Mouse (Mus musculus): ENCODE data around the gene Dact2.
A peak's percentile ranks its signal among the peaks of the same experiment; 100 is the strongest.

Gene Dact2

GRCm38 (mm10) chr17:14212796-14213195 lies 8.7 kb upstream of the Dact2 start:
- no peak for DNase-seq (ENCODE audit: low spot score in 2 of 2)

- DNase-seq (ENCODE audit: low spot score in 2 of 2), result no peak
Measured at GRCm38 (mm10) chr17:14207093-14207561, 3.0 kb upstream of the Dact2 start.

- DNase-seq (ENCODE audit: low spot score in 2 of 2), result peak in 1 of 2 experiments; percentile 26
Measured at GRCm38 (mm10) chr17:14206062-14206461, 2.0 kb upstream of the Dact2 start.

DNA sequence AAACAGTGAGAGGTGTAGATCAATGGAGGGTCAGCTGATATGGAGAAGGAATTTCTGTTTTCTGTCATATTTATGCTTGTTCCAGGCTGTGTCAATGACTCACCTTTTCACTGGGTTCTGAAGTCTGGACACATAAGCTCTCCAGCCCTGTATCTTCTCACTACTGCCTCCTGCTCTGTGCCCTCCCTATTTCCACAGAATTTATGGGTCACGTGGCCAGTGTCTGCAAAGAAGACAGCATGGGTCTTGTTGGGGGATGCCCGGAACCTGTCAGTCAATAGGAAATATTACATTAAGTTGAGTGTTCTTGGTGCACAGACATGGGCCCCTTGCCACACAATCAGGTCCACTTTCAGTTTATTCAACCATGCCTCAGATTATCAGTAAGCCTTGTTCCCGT lies 1.1 kb upstream of the Dact2 start:
- no peak for DNase-seq (ENCODE audit: low spot score in 2 of 2)

DNA sequence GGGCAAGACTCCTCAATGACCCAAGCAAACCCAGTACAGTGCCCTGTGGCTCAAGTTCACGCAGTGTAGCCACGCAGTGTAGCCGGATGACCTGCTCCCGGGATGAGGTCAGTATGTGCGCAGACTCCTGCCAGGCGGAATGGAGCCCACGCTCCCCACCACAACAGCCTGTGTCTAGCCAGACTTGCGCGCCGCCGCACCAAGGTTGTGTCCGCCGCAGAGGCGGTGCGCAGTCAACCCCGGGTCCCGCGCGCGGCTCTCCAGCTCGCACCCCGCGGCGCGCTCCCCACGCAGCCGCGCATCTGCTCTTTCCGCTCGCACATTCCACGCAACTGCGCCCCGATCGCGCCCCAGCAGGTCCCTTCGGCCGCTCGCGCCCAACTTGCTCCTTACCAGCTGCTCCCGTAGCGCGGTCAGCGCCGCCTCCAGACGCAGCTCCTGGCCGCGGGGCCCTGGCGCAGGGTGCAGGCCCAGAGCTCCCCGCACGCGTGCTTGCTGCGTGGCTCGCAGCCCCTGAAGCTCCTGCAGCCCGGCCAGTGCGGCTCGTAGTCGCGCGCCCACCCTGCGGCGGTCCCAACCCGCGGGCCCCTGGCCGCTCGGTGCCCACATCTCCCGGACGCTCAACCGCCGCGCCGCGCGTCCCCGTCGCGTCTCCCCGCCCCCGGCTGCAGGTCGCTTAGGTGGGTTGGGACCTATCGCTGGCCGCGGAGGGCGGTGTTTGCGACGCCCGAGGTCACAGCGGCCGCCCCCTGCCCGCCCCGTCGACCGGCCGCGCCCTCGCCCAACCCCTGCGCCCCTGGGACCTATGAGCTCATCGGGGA lies 773 bp downstream of the Dact2 start:
- no peak for DNase-seq (ENCODE audit: low spot score in 2 of 2)

DNA sequence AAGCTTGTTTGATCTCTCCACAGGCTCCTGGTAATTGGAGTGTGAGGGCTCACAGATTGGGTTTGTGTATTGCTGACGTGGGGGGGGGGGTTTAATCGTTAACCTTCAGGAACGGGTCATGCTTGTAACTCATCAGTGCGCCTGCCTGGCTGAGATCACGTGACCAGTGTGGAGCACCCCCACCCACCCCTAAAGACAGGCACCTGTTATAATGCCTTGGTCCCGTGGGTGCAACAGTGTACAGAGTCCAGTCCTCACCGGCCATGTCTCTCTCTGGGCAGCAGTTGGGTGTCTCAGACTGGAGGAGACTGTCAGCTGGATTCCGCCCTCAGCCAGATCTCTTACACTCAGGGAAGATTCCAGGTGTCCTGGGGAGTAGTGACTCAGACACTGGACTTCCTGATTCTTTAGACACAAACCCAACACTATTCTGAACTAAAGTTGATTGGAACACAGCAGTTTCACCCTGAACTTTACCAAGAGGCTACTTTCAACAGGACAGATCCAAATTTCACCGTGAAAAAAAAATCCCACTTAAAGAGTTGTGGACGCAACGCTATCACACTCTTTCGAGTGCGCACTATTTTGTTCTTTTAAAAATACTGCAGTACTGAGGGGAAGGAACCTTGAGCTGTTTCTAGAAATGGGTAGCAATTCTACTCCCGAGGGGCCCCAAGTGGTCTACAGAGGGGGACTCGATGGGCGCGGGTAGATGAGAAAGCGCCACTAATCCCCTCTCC lies 1.6 kb downstream of the Dact2 start:
- no peak for DNase-seq (ENCODE audit: low spot score in 2 of 2)

DNA sequence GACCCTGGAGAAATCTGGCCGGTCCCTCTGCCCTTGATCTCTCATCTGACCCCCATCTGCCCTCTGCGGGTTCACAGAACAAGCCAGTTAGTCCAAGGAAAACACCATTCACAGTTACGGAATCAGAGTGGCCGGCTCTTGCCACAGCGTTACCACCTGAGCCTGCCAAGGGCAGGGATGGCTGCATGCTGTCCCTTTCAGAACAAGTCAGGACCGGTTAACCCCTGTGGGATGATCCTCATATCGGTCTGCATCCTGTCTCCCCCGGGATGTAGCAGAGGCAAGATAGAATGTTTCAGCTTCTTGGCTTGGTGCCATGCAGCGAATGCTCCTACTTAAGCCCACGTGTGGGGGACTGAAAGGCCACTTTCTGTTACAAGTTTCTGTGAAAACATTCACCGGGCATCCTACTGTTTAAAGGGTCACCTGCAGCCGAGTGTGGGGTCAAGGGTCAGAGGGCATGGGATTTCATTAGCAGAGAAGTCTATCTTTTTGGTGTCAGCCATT lies 2.8 kb downstream of the Dact2 start:
- DNase-seq (ENCODE audit: low spot score in 2 of 2), result no peak

DNA sequence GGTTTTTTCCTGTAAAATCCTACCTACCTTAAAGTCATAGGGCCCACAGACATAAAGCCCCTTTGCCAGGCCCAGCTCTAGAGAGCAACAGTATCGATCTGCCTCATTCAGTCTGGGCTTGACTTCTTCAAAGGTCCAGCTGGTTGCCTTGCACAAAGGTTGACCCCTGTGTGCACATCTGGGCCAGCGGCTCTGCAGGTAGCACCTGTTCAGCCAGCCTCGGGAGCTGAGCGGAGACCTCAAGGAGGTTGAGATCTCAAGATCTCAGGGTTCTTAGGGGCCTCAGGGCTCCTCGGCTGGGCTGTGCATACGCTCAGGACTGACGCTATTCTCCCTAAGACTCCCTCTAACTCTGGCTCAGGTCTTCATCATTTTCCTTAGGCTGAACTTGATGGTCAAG lies 3.9 kb downstream of the Dact2 start:
- DNase-seq (ENCODE audit: low spot score in 2 of 2), result no peak

- no peak for DNase-seq (ENCODE audit: low spot score in 2 of 2)
Measured at GRCm38 (mm10) chr17:14199621-14200020, 4.5 kb downstream of the Dact2 start.

- no peak for DNase-seq (ENCODE audit: low spot score in 2 of 2)
Measured at GRCm38 (mm10) chr17:14192924-14193323, 11.2 kb downstream of the Dact2 start.

DNA sequence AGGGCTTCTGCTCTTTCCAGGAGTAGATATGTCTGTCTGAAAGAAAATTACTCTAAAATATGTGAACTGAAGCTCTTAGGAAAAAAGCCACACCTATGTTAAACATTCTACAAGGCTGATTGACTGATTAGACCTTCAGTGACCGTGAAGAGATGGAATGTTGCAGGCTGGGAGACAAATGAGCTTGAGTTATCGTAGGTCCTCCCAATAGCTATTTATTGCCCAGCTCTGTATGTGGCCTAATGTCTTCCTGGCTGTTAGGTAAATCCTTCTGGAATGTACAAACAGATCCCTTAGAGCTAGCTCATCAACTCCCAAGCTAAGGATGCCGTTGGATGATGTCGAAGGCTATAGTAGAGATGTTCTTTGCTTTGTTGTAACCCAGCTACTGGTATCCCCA lies 11.7 kb downstream of the Dact2 start:
- no peak for DNase-seq (ENCODE audit: low spot score in 2 of 2)

DNA sequence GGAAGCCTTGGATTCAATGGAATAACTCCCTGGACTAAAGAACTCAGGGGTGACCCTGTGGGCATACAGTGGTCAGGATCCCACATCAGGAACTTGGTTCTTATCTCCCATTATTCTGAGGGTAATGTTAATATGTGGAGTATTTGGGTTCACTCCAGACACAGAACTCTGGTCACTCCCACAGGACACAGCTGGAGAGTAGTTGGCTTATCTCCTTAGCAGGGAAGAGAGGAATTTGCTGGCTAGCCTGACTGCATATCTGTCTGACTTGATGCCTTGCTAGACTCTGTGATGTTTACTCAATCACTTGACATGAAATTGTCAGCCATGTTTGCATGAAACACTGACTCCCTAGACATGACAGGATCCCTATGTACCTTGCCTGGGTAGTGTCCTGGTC lies 15.6 kb downstream of the Dact2 start:
- no peak for DNase-seq (ENCODE audit: low spot score in 2 of 2)

GRCm38 (mm10) chr17:14187096-14187495 lies 17.0 kb downstream of the Dact2 start:
- no peak for DNase-seq (ENCODE audit: low spot score in 2 of 2)

DNA sequence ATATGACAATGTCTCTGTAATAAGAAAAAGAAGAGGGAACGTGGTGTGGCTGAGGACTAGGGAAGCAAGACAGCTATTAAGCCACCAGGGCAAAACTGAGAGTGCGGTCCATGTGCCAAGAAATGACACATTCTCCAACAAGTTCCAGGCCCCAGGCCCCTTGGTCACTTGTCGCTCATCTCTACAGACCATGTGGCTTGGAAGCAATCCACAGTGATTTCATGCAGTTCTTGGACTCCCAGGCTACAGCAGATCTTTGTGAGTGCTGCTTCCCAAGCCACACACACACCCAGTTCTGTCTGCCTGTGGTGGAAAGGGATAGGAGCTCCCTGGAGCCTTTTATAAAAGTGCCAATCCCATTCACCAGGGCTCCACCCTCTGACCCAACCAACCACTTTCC lies 17.9 kb downstream of the Dact2 start:
- no peak for DNase-seq (ENCODE audit: low spot score in 2 of 2)

GRCm38 (mm10) chr17:14184192-14184814 lies 19.8 kb downstream of the Dact2 start:
- DNase-seq (ENCODE audit: low spot score in 2 of 2), result no peak

GRCm38 (mm10) chr17:14183717-14184116 lies 20.4 kb downstream of the Dact2 start:
- no peak for DNase-seq (ENCODE audit: low spot score in 2 of 2)

DNA sequence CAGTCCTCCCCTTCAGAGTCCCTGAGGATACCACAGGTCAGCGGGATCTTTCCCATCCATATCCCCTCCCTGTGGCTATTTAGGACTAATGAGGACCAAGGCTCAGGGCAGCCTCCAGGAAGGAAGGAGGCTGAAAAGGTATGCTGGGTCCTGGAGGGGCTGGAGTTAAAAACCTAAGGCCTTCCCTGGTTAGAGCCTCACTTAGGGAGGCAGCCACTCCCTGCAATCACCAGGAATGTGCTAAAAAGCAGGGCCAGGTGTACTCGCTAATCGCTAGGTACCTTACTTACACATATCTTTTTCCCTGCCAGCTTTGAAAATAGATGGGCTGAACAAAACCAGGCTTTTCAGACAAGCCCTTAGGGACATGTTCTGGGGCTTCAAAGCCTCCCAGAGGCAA lies 21.2 kb downstream of the Dact2 start:
- no peak for DNase-seq (ENCODE audit: low spot score in 2 of 2)

DNA sequence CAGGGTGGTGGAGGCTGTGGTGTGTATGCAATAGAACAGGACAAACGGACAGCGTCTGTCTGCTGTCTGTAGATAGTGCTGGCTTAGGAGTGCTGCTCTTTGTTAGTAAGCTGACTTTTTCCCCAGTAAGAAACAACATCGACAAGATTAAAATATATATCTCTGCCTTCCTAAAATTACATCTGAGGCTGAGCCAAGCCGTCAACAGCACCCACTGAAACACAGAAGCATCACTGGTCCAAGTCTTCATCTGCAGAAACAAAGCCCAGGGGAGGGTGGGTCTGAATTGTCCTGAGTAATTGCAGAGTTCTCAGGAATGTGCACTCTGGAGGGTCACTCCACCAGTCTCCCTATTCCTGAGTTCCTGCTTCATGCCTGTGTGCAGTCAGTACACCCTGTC lies 25.2 kb downstream of the Dact2 start:
- no peak for DNase-seq (ENCODE audit: low spot score in 2 of 2)

DNA sequence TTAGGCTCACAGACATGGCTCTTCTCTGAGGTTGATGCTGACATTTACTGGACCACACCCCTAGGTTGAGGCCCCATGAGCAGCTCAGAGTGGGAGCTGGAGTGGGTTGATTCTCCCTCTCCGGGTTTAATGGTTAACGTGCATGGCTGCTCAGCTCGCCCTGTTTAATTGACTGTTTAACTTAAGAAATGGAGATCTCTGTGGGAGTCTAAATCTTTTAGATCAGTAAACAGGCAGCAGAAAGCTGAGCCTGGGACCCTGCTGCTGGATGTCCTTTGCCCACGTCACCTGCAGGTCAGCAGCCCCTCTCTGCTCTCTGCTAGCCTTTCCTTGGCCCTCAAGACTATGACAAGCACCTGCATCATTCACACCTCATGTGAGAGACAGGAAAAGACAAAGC lies 25.6 kb downstream of the Dact2 start:
- no peak for DNase-seq (ENCODE audit: low spot score in 2 of 2)

DNA sequence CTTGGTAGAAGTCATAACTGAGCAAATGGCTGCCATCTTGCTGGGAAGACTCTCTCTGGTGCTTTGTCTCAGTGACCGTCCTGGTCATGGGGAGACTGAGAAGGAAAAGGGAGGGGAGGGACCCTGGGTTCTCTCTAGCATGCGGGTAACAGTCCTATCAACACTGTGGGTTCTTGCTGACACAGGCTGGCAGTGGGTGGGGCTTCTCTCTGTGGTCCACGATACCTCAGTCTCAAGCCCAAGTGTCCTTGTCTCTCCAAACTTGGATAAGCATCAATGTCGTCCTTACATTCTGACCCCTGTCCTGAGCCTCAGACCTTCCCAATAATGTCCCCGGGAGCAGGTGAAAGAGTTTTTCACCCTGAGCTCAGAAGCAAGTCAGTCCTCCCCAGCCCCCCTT lies 26.1 kb downstream of the Dact2 start:
- DNase-seq (ENCODE audit: low spot score in 2 of 2), result no peak

- no peak for DNase-seq (ENCODE audit: low spot score in 2 of 2)
Measured at GRCm38 (mm10) chr17:14177018-14177417, 27.1 kb downstream of the Dact2 start.

DNA sequence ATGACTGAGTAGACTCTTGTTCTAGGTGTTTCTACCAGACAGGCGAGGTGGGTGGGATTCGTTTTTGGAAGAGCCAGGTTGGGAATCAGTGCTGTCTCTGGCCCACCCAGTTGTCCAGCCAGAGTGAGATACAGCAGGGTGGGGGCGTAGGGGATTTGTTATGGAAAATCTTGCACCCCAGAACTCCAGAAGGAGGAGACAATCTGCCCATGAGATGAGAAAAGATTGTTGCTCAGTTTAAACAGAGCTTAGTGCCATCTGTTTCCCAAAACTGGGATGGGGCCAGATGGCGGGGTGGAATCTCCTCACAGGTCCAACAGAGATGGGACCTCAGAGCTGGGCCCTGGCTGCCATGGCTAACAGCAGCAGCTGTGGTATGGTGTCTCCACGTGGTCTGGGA lies 28.4 kb downstream of the Dact2 start:
- no peak for DNase-seq (ENCODE audit: low spot score in 2 of 2)

- no peak for DNase-seq (ENCODE audit: low spot score in 2 of 2)
Measured at GRCm38 (mm10) chr17:14175019-14175418, 29.1 kb downstream of the Dact2 start.
